Mouse (Mus musculus) c-Kit-positive CD71-positive TER-119-negative erythroid progenitor cells, embryonic 14.5 days (primary cell): ENCODE measurements around the gene Gm21454.
"Not testable (repeated sequence)": the region's sequence is repeated elsewhere in the genome, so short reads cannot be mapped to it uniquely, and the experiment has no call there.

ENCODE experiments used
- DNase-seq: peaks from one replicate; pipeline ENCODE4 v3.0.0-alpha.2; 2013; ENCODE audit warnings: low read depth

Gene Gm21454

DNA sequence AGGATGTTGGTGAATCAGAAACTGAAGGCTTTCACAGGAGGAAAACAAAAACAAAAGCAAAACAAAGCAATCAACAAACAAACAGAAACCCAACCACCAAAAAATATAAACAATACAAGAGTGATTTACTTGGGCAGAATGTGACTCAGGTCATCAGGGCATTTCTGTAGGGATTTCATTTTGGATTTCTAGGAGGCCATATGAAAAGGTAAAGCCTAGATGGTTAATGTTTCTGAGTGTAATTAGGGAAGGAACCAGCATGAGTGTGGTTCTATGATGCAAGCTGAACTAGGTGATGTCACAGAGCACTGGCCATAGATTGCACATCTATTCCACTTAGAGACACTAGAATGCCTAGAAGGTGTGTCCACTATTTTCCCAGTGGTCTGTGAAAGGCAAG is at the start of gene Gm21454, which contains the start of gene Gm21440:
Gm21454 (plus strand) TSS at position 352 of the 400 bp plus-strand sequence.
Gm21440 (plus strand) TSS at position 301 of the 400 bp plus-strand sequence.
- not testable (repeated sequence) for DNase-seq

- DNase-seq: not testable (repeated sequence)
Observed at GRCm38 (mm10) chrY:13223828-13224227, 28.4 kb upstream of the Gm21454 start, which contains the start of gene Gm21828. Gene Gm21828 (minus strand): TSS chrY:13223928.

GRCm38 (mm10) chrY:13348963-13349362 is 96.7 kb downstream of the Gm21454 start, which contains the start of gene Gm21725:
Gene Gm21725 (minus strand): TSS chrY:13349063.
- DNase-seq: not testable (repeated sequence)
